Mouse (Mus musculus) liver, adult 2 months (tissue): ENCODE data around the gene Macf1.

Experiments
- CTCF ChIP-seq: fragments of 200-500 bp; IDR thresholded peaks from 2 replicates; pipeline ENCODE4 v1.5.1; 2011; ENCODE audit warnings: low read depth, low read length, control low read depth
- POLR2A ChIP-seq: fragments of 200-500 bp; IDR thresholded peaks from 2 replicates; pipeline ENCODE4 v1.6.1; 2011; ENCODE audit warnings: low read length, control low read depth; ENCODE audit not compliant: insufficient read depth; ENCODE audit errors: extremely low read depth

DNA sequence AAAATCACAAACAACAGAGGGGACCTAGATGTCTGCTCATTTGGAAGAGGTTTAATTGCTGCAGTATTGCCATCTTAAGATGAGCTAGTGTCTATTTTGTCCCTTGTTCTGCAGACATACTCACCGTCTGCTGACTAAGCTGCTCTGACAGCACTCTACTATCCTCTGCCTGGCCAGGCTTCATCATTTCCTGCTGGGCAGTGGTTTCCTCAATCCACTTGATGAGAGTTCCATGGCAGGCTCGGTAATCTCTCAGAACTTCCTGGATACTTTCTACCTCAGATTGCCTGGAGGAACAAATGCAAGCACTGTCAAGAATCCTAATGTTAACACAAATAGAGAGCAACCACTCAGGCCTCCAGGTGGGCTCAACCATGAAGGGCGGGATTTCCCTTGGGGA, 195.1 kb downstream of the Macf1 start:
- no peak for TF ChIP-seq CTCF
- TF ChIP-seq POLR2A = no peak
